Mouse (Mus musculus) liver, adult 2 months (tissue): ENCODE measurements around the gene D030056L22Rik.

ENCODE experiments used
- CTCF ChIP-seq: fragments of 200-500 bp; IDR thresholded peaks from 2 replicates; pipeline ENCODE4 v1.5.1; 2011; ENCODE audit warnings: low read depth, low read length, control low read depth
- POLR2A ChIP-seq: fragments of 200-500 bp; IDR thresholded peaks from 2 replicates; pipeline ENCODE4 v1.6.1; 2011; ENCODE audit warnings: low read length, control low read depth; ENCODE audit not compliant: insufficient read depth; ENCODE audit errors: extremely low read depth

- TF ChIP-seq POLR2A (no peak), CTCF (no peak)
Measured at GRCm38 (mm10) chr19:18682142-18682541, 30.9 kb upstream of the D030056L22Rik start.
